In the genomic region with DNA sequence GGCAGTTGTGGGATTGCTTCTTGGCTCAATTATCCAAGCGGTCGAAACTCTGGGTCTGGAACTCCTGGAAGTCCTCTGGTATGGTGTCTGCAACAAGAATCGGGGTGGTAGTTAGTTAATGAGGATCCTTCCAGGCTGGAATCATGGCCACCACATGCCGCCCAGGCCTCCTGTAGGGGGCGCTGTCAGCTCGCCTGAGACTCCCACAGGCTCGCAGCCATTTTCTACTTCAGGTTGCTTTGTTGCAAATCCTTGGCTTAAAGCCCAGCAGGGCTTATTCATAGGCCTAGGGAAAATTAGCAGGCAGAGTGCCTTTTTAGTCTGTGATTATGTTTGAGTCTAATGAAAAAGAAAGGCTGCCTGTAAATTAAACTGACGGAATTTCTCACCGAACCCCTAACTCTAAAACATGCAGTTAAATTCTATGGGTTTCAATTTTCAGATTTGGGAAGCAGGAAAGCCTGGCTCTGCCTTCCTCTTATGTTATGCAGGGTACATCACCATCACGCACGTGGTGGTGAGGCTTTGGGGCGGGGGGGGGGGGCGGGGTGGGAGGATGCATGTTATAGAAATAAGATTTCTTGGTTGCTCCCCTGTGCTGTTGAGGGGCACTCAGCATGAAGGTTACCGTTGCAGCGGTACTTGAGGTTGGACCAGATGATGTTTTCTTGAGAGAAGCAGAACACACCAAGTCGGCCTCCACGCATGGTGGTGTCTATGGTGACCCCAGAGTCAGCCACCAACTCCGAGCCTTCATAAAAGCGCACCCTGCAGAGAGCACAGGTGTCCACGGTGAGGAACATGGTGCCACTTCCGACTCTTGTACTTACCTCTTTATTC, we compare ENCODE assay signal across 9 mouse cellular contexts. TPM values are rescaled to one million over a fixed set of nuclear protein-coding genes. Genes with fewer than 3 reads are reported as not detected.
DNase-seq lines count a peak whose midpoint lies in the region; ATAC-seq and TF ChIP-seq lines count a peak whose summit lies in the region.
"Had no signal": no experiment of that assay in that cellular context is flagged by ENCODE, and none has a peak within 500 bp of the region (broad histone marks: within the 10 kb centered on the region; RNA-seq: fewer than 3 reads in every experiment).

No protein-coding gene starts in this region.

- no peak overlapping the region for H3K9ac ChIP-seq in embryonic facial prominence, embryonic 14.5 days (ENCODE audit: low read depth, low read length)
- no peak overlapping the region for H3K9ac ChIP-seq in liver, embryonic 11.5 days (ENCODE audit: low read depth, low read length)
- H3K9ac ChIP-seq in neural tube, embryonic 12.5 days: no peak overlapping the region

- H3K4me1 ChIP-seq in embryonic facial prominence, embryonic 14.5 days (ENCODE audit: control insufficient read depth, insufficient read depth, low read length): no peaks in the 10 kb centered on the region
- H3K4me1 ChIP-seq in heart, embryonic 10.5 days: peaks cover 7% of the 10 kb centered on the region; the same call in 1 of the 2 replicates
- no peaks in the 10 kb centered on the region for H3K4me1 ChIP-seq in liver, embryonic 11.5 days (replicated peaks; ENCODE audit: control insufficient read depth, insufficient read depth, low read length)
- no peaks in the 10 kb centered on the region for H3K4me1 ChIP-seq in neural tube, embryonic 12.5 days

- H3ac ChIP-seq in C2C12 (ENCODE audit: control insufficient read depth, insufficient read length, low read depth): no peak overlapping the region

- no peaks in the 10 kb centered on the region for H3K79me3 ChIP-seq in C2C12 (ENCODE audit: low read depth)

- peak; percentile 93 to 94 for DNase-seq in adrenal gland, postnatal 36 days
- peak; percentile 96 for DNase-seq in embryonic facial prominence, embryonic 14.5 days (ENCODE audit: low spot score)
- peak; percentile 83 for DNase-seq in heart, embryonic 10.5 days (ENCODE audit: low spot score)
- peak; percentile 89 for DNase-seq in kidney, postnatal 10 days
- DNase-seq in liver, embryonic 11.5 days (ENCODE audit: low spot score): peak; percentile 68
- DNase-seq in urinary bladder, adult 2 months (ENCODE audit: low spot score): peak; percentile 53

- 0 out of 2 replicates have a peak overlapping the region, but pooled peaks have one; percentile 28 for H3K27ac ChIP-seq in embryonic facial prominence, embryonic 14.5 days (replicated peaks; ENCODE audit: low read depth, low read length)
- no peak overlapping the region for H3K27ac ChIP-seq in heart, embryonic 10.5 days
- no peak overlapping the region for H3K27ac ChIP-seq in liver, embryonic 11.5 days (ENCODE audit: low read depth, low read length)
- H3K27ac ChIP-seq in neural tube, embryonic 12.5 days: no peak overlapping the region
- H3K27ac ChIP-seq: macrophage had no signal

- H3K27me3 ChIP-seq in C2C12 (ENCODE audit: control insufficient read depth, insufficient read depth, insufficient read length): no peaks in the 10 kb centered on the region
- H3K27me3 ChIP-seq in embryonic facial prominence, embryonic 14.5 days (replicated peaks; ENCODE audit: control insufficient read depth, insufficient read depth, low read length): 0 out of 2 replicates have a peak, but pooled peaks cover 3% of the 10 kb centered on the region
- peaks cover 18% of the 10 kb centered on the region; the same call in 1 of the 2 replicates for H3K27me3 ChIP-seq in heart, embryonic 10.5 days (ENCODE audit: insufficient read depth, poor library complexity, severe bottlenecking)
- H3K27me3 ChIP-seq in liver, embryonic 11.5 days (replicated peaks; ENCODE audit: control insufficient read depth, insufficient read depth, low read length): peaks cover 2% of the 10 kb centered on the region; the same call in 1 of the 2 replicates
- H3K27me3 ChIP-seq in neural tube, embryonic 12.5 days (replicated peaks): no peaks in the 10 kb centered on the region

- no peak overlapping the region for H3K4me3 ChIP-seq in C2C12 (ENCODE audit: insufficient read depth, poor library complexity, severe bottlenecking)
- H3K4me3 ChIP-seq in embryonic facial prominence, embryonic 14.5 days (ENCODE audit: low read depth, low read length): no peak overlapping the region
- H3K4me3 ChIP-seq in heart, embryonic 10.5 days: no peak overlapping the region
- no peak overlapping the region for H3K4me3 ChIP-seq in liver, embryonic 11.5 days (ENCODE audit: low read depth, low read length)
- H3K4me3 ChIP-seq in neural tube, embryonic 12.5 days: no peak overlapping the region

- peak; percentile 61 for TF ChIP-seq CTCF in C2C12 (IDR thresholded peaks at IDR 0.05; ENCODE audit: control insufficient read depth, insufficient read depth, insufficient read length)

- ATAC-seq in embryonic facial prominence, embryonic 14.5 days (ENCODE audit: low read depth): peak; percentile 90
- no peak for ATAC-seq in liver, embryonic 11.5 days (replicated peaks; ENCODE audit: low FRiP score)
- ATAC-seq in neural tube, embryonic 12.5 days (ENCODE audit: low FRiP score, low read depth): peak; percentile 86

- no peaks in the 10 kb centered on the region for H3K36me3 ChIP-seq in C2C12 (ENCODE audit: control insufficient read depth, insufficient read depth)
- no peaks in the 10 kb centered on the region for H3K36me3 ChIP-seq in embryonic facial prominence, embryonic 14.5 days (ENCODE audit: control insufficient read depth, insufficient read depth, low read length)
- H3K36me3 ChIP-seq in heart, embryonic 10.5 days: peaks cover 20% of the 10 kb centered on the region; the same call in 1 of the 2 replicates
- no peaks in the 10 kb centered on the region for H3K36me3 ChIP-seq in liver, embryonic 11.5 days (ENCODE audit: control insufficient read depth, insufficient read depth, low read length)
- H3K36me3 ChIP-seq in neural tube, embryonic 12.5 days: no peaks in the 10 kb centered on the region

- no peaks in the 10 kb centered on the region for H3K9me3 ChIP-seq in embryonic facial prominence, embryonic 14.5 days (ENCODE audit: control insufficient read depth, low read length)
- no peaks in the 10 kb centered on the region for H3K9me3 ChIP-seq in heart, embryonic 10.5 days
- no peaks in the 10 kb centered on the region for H3K9me3 ChIP-seq in liver, embryonic 11.5 days (ENCODE audit: control insufficient read depth, low read length)
- no peaks in the 10 kb centered on the region for H3K9me3 ChIP-seq in neural tube, embryonic 12.5 days

- WGBS in embryonic facial prominence, embryonic 14.5 days: 57% methylated on average over 21 of the region's 21 CpGs
- WGBS in heart, embryonic 10.5 days: 67% methylated on average over 21 of the region's 21 CpGs
- 67% methylated on average over 21 of the region's 21 CpGs for WGBS in liver, embryonic 11.5 days
- WGBS in neural tube, embryonic 12.5 days: 66% methylated on average over 21 of the region's 21 CpGs

- H3K79me2 ChIP-seq in C2C12 (ENCODE audit: control insufficient read depth, insufficient read depth): no peaks in the 10 kb centered on the region

- H3K4me2 ChIP-seq in embryonic facial prominence, embryonic 14.5 days (ENCODE audit: low read depth, low read length): peak overlapping the region; percentile 39
- no peak overlapping the region for H3K4me2 ChIP-seq in liver, embryonic 11.5 days
- H3K4me2 ChIP-seq in neural tube, embryonic 12.5 days (replicated peaks): no peak overlapping the region

TF ChIP-seq in C2C12, 6 proteins besides CTCF, POLR2A, EP300 and RAD21:
- TF ChIP-seq MYOG (IDR thresholded peaks at IDR 0.05; ENCODE audit: control insufficient read depth, extremely low read depth, insufficient read length): no peak
- no peak for TF ChIP-seq FOSL1 (IDR thresholded peaks at IDR 0.05; ENCODE audit: insufficient read depth, low read length, poor library complexity, severe bottlenecking)
- no peak for TF ChIP-seq CEBPB (IDR thresholded peaks at IDR 0.05; ENCODE audit: low read depth)
- TF ChIP-seq MAX (IDR thresholded peaks at IDR 0.05): no peak
- no peak for TF ChIP-seq MYOD1 (IDR thresholded peaks at IDR 0.05; ENCODE audit: control insufficient read depth, insufficient read length, low read depth)
- TF ChIP-seq USF1 (IDR thresholded peaks at IDR 0.05; ENCODE audit: low read depth): no peak
TF ChIP-seq in C2C12: peak in this region for 0.

RNA-seq across cellular contexts. Expression of gene Thbs4, which starts 42.7 kb away (rescaled TPM):
- polyA plus RNA-seq in C2C12 (2012; fragmentation: generic; extraction: Trizol): not detected
- total RNA-seq in adrenal gland, postnatal 36 days (2021): 1 to 10 TPM; 2.6 to 3.1 TPM
- polyA plus RNA-seq in embryonic facial prominence, embryonic 14.5 days (2014; fragmentation: Nextera tagmentation; extraction: Ambion mirVana): 56.8 and 64.8 TPM in 2 replicates
- polyA plus RNA-seq in heart, embryonic 10.5 days (2016; fragmentation: Nextera tagmentation; extraction: Ambion mirVana): 38.0 and 59.9 TPM in 2 replicates
- 1.6 and 1.8 TPM in 2 replicates for polyA plus RNA-seq in liver, embryonic 11.5 days (2014; fragmentation: Nextera tagmentation; extraction: Ambion mirVana)
- 1.6 and 2.8 TPM in 2 replicates for polyA plus RNA-seq in neural tube, embryonic 12.5 days (2016; fragmentation: Nextera tagmentation; extraction: Ambion mirVana)
- polyA plus RNA-seq in urinary bladder, adult 2 months (2012; rRNA removed): 0.38 and 0.43 TPM in 2 replicates
- polyA plus RNA-seq: macrophage had no signal

Comparison
In these comparisons a context has a peak if more than half of its experiments do, and no peak if none do; other contexts are left out.
1. RNA of gene Thbs4, which starts 42.7 kb away (polyA plus RNA-seq): 56.8 to 64.8 TPM in embryonic facial prominence, embryonic 14.5 days and 38.0 to 59.9 TPM in heart, embryonic 10.5 days; 1.6 to 2.8 TPM in neural tube, embryonic 12.5 days, 1.6 to 1.8 TPM in liver, embryonic 11.5 days, 0.38 to 0.43 TPM in urinary bladder, adult 2 months and not detected in C2C12 (single experiment); every median in the first group is over 10 times any median in the second.
2. Peak in every context shown above with its lines, with median percentiles within 50 percentile points of each other: DNase-seq.